Mouse (Mus musculus) neural tube, embryonic 14.5 days (tissue): ENCODE data around the gene Sf3b1. TPM values are rescaled to one million over a fixed set of nuclear protein-coding genes. Genes with fewer than 3 reads are reported as not detected.
"Not testable (repeated sequence)": the region's sequence is repeated elsewhere in the genome, so short reads cannot be mapped to it uniquely, and the experiment has no call there.

ENCODE experiments used
- ATAC-seq: fragments of 200-750 bp; cut with Nextera tagmentation; 2 replicates; pipeline ENCODE4 v1.8.0; 2017; ENCODE audit warnings: low read depth, mild to moderate bottlenecking, moderate TSS enrichment, moderate library complexity
- H3K27ac ChIP-seq: fragments of 300-500 bp; sonication (generic); 2 replicates; pipeline ENCODE4 v1.5.1; 2014; ENCODE audit warnings: low read depth, mild to moderate bottlenecking, control low read depth, low read length, moderate library complexity, mixed read lengths
- H3K27me3 ChIP-seq: fragments of 300-500 bp; sonication (generic); 2 replicates; pipeline ENCODE4 v1.6.1; 2014; ENCODE audit warnings: low read length; ENCODE audit not compliant: control insufficient read depth, insufficient read depth
- H3K36me3 ChIP-seq: fragments of 300-500 bp; sonication (generic); 2 replicates; pipeline ENCODE4 v1.6.1; 2014; ENCODE audit warnings: low read length, mixed read lengths; ENCODE audit not compliant: control insufficient read depth, insufficient read depth
- H3K4me1 ChIP-seq: fragments of 300-500 bp; sonication (generic); 2 replicates; pipeline ENCODE4 v1.6.1; 2014; ENCODE audit warnings: low read length; ENCODE audit not compliant: control insufficient read depth, insufficient read depth
- H3K4me2 ChIP-seq: fragments of 300-500 bp; sonication (generic); 2 replicates; pipeline ENCODE4 v1.6.1; 2014; ENCODE audit warnings: mild to moderate bottlenecking, low read depth, low read length, control low read depth
- H3K4me3 ChIP-seq: fragments of 300-500 bp; sonication (generic); 2 replicates; pipeline ENCODE4 v1.5.1; 2014; ENCODE audit warnings: low read depth, low read length, control low read depth, mixed read lengths
- H3K9ac ChIP-seq: fragments of 300-500 bp; sonication (generic); replicated peaks from 2 replicates; pipeline ENCODE4 v1.6.1; 2014; ENCODE audit warnings: low read depth, mild to moderate bottlenecking, control low read depth, low read length, mixed read lengths
- H3K9me3 ChIP-seq: fragments of 300-500 bp; sonication (generic); 2 replicates; pipeline ENCODE4 v1.6.1; 2016; ENCODE audit warnings: low read length; ENCODE audit not compliant: control insufficient read depth
- WGBS: fragments of 180-500 bp; shearing (Covaris S2); extraction: QIAGEN DNeasy Blood & Tissue Kit; methylation state at CpG from one replicate; pipeline ENCODE4 v1.1.7; 2014; 5-methylcytosine and 5-hydroxymethylcytosine counted together
- polyA plus RNA-seq: library from polyadenylated mRNA; unstranded; fragments of >200 nt; fragmentation: Nextera tagmentation; extraction: Ambion mirVana; gene quantifications from 2 replicates; pipeline ENCODE4 v1.2.1, GENCODE M21; 2014

The Sf3b1 gene
- polyA plus RNA-seq, 1 experiment from 2014 or later: 332 TPM

- Histone ChIP-seq H3K27me3 (no peaks in the 10 kb centered on the region), H3K4me3 (no peak overlapping the region), H3K27ac (no peak overlapping the region), H3K9me3 (no peaks in the 10 kb centered on the region), H3K36me3 (no peaks in the 10 kb centered on the region), H3K4me2 (no peak overlapping the region), H3K9ac (no peak overlapping the region), H3K4me1 (no peaks in the 10 kb centered on the region)
- 95% methylated on average over 3 of the region's 3 CpGs for WGBS
- ATAC-seq: no peak
Observed at GRCm38 (mm10) chr1:54966858-54967257, 60.4 kb downstream of the Sf3b1 start.

GRCm38 (mm10) chr1:54965159-54965995 is 61.9 kb downstream of the Sf3b1 start:
- no peak overlapping the region for H3K9ac ChIP-seq
- H3K36me3 ChIP-seq: no peaks in the 10 kb centered on the region
- no peak overlapping the region for H3K4me2 ChIP-seq
- H3K4me1 ChIP-seq: no peaks in the 10 kb centered on the region
- ATAC-seq: no peak
- H3K9me3 ChIP-seq: no peaks in the 10 kb centered on the region
- no peak overlapping the region for H3K27ac ChIP-seq
- WGBS: 68% methylated on average over 11 of the region's 11 CpGs
- H3K4me3 ChIP-seq: no peak overlapping the region
- H3K27me3 ChIP-seq: no peaks in the 10 kb centered on the region

GRCm38 (mm10) chr1:54961724-54962123 is 65.6 kb downstream of the Sf3b1 start:
- Histone ChIP-seq H3K9ac (no peak overlapping the region), H3K4me1 (no peaks in the 10 kb centered on the region), H3K27ac (no peak overlapping the region), H3K9me3 (no peaks in the 10 kb centered on the region), H3K36me3 (no peaks in the 10 kb centered on the region), H3K27me3 (no peaks in the 10 kb centered on the region), H3K4me3 (no peak overlapping the region), H3K4me2 (no peak overlapping the region)
- WGBS: 90% methylated on average over 9 of the region's 9 CpGs
- no peak for ATAC-seq

- H3K9ac ChIP-seq: no peak overlapping the region
- WGBS: 75% methylated on average over 9 of the region's 9 CpGs
- H3K4me3 ChIP-seq: no peak overlapping the region
Observed at GRCm38 (mm10) chr1:54960613-54961165, 66.6 kb downstream of the Sf3b1 start.

GRCm38 (mm10) chr1:54958525-54958924 is 68.8 kb downstream of the Sf3b1 start:
- no peak for ATAC-seq
- no peaks in the 10 kb centered on the region for H3K9me3 ChIP-seq
- 73% methylated on average over 3 of the region's 3 CpGs for WGBS
- no peak overlapping the region for H3K4me3 ChIP-seq
- H3K36me3 ChIP-seq: no peaks in the 10 kb centered on the region
- no peak overlapping the region for H3K27ac ChIP-seq
- no peak overlapping the region for H3K4me2 ChIP-seq
- H3K9ac ChIP-seq: no peak overlapping the region
- H3K4me1 ChIP-seq: no peaks in the 10 kb centered on the region
- no peaks in the 10 kb centered on the region for H3K27me3 ChIP-seq

More at GRCm38 (mm10) chr1:54960613-54961165, 66.6 kb downstream of the Sf3b1 start:
- Histone ChIP-seq H3K4me2 (no peak overlapping the region), H3K36me3 (no peaks in the 10 kb centered on the region), H3K4me1 (no peaks in the 10 kb centered on the region), H3K9me3 (no peaks in the 10 kb centered on the region), H3K27ac (no peak overlapping the region), H3K27me3 (no peaks in the 10 kb centered on the region)
- no peak for ATAC-seq

GRCm38 (mm10) chr1:54956995-54957394 is 70.3 kb downstream of the Sf3b1 start:
- H3K9ac ChIP-seq, H3K4me1 ChIP-seq, H3K27ac ChIP-seq, H3K27me3 ChIP-seq, ATAC-seq, H3K4me2 ChIP-seq, H3K4me3 ChIP-seq, H3K36me3 ChIP-seq, H3K9me3 ChIP-seq: not testable (repeated sequence)
- WGBS: 89% methylated on average over 12 of the region's 14 CpGs

- H3K4me1 ChIP-seq: no peaks in the 10 kb centered on the region
- H3K27me3 ChIP-seq: no peaks in the 10 kb centered on the region
- H3K27ac ChIP-seq: no peak overlapping the region
- no peaks in the 10 kb centered on the region for H3K9me3 ChIP-seq
- no peak overlapping the region for H3K4me3 ChIP-seq
- H3K36me3 ChIP-seq: no peaks in the 10 kb centered on the region
- no peak for ATAC-seq
- no peak overlapping the region for H3K9ac ChIP-seq
- H3K4me2 ChIP-seq: no peak overlapping the region
- WGBS: 93% methylated on average over 4 of the region's 4 CpGs
Observed at GRCm38 (mm10) chr1:54954856-54955255, 72.4 kb downstream of the Sf3b1 start.

- WGBS: 87% methylated on average over 3 of the region's 3 CpGs
- Histone ChIP-seq H3K9ac (no peak overlapping the region), H3K27ac (no peak overlapping the region), H3K4me1 (no peaks in the 10 kb centered on the region), H3K36me3 (no peaks in the 10 kb centered on the region), H3K4me2 (no peak overlapping the region), H3K4me3 (no peak overlapping the region), H3K27me3 (no peaks in the 10 kb centered on the region), H3K9me3 (no peaks in the 10 kb centered on the region)
- no peak for ATAC-seq
Observed at GRCm38 (mm10) chr1:54944648-54945047, 82.6 kb downstream of the Sf3b1 start.

- H3K4me2 ChIP-seq: no peak overlapping the region
- no peak overlapping the region for H3K27ac ChIP-seq
- no peaks in the 10 kb centered on the region for H3K36me3 ChIP-seq
- 86% methylated on average over 3 of the region's 3 CpGs for WGBS
- H3K4me3 ChIP-seq: no peak overlapping the region
- H3K9ac ChIP-seq: no peak overlapping the region
- H3K9me3 ChIP-seq: no peaks in the 10 kb centered on the region
- H3K27me3 ChIP-seq: no peaks in the 10 kb centered on the region
- H3K4me1 ChIP-seq: no peaks in the 10 kb centered on the region
- no peak for ATAC-seq
Observed at GRCm38 (mm10) chr1:54935466-54935865, 91.8 kb downstream of the Sf3b1 start.
